Mouse (Mus musculus) liver, embryonic 11.5 days (tissue): ENCODE results near the gene Wnt10b. TPM values are rescaled to one million over a fixed set of nuclear protein-coding genes. Genes with fewer than 3 reads are reported as not detected.
A peak's percentile ranks its signal among the peaks of the same experiment; 100 is the strongest.

ENCODE experiments used
- ATAC-seq: fragments of 200-750 bp; cut with Nextera tagmentation; replicated peaks from 2 replicates; pipeline ENCODE4 v1.8.0; 2017; ENCODE audit warnings: moderate number of reproducible peaks, mild to moderate bottlenecking, moderate TSS enrichment, moderate library complexity; ENCODE audit not compliant: low FRiP score
- DNase-seq: peaks from one replicate; pipeline ENCODE4 v3.0.0-alpha.2; 2017; ENCODE audit warnings: low spot score
- H3K27ac ChIP-seq: fragments of 300-500 bp; sonication (generic); 2 replicates; pipeline ENCODE4 v1.5.1; 2014; ENCODE audit warnings: mild to moderate bottlenecking, low read depth, low read length, control low read depth
- H3K27me3 ChIP-seq: fragments of 300-500 bp; sonication (generic); replicated peaks from 2 replicates; pipeline ENCODE4 v1.6.1; 2014; ENCODE audit warnings: low read length, mixed read lengths; ENCODE audit not compliant: control insufficient read depth, insufficient read depth
- H3K36me3 ChIP-seq: fragments of 300-500 bp; sonication (generic); 2 replicates; pipeline ENCODE4 v1.6.1; 2014; ENCODE audit warnings: mild to moderate bottlenecking, low read length, moderate library complexity, mixed read lengths; ENCODE audit not compliant: control insufficient read depth, insufficient read depth
- H3K4me1 ChIP-seq: fragments of 300-500 bp; sonication (generic); replicated peaks from 2 replicates; pipeline ENCODE4 v1.6.1; 2014; ENCODE audit warnings: low read length, mixed read lengths; ENCODE audit not compliant: control insufficient read depth, insufficient read depth
- H3K4me2 ChIP-seq: fragments of 300-500 bp; sonication (generic); 2 replicates; pipeline ENCODE4 v1.6.1; 2014; ENCODE audit warnings: mild to moderate bottlenecking, control low read depth, moderate library complexity
- H3K4me3 ChIP-seq: fragments of 300-500 bp; sonication (generic); 2 replicates; pipeline ENCODE4 v1.5.1; 2014; ENCODE audit warnings: low read depth, low read length, control low read depth
- H3K9ac ChIP-seq: fragments of 300-500 bp; sonication (generic); 2 replicates; pipeline ENCODE4 v1.6.1; 2014; ENCODE audit warnings: low read depth, low read length, control low read depth
- H3K9me3 ChIP-seq: fragments of 300-500 bp; sonication (generic); 2 replicates; pipeline ENCODE4 v1.6.1; 2016; ENCODE audit warnings: low read length, inconsistent platforms, mixed read lengths; ENCODE audit not compliant: control insufficient read depth
- WGBS: fragments of 180-500 bp; shearing (Covaris S2); extraction: QIAGEN DNeasy Blood & Tissue Kit; methylation state at CpG from one replicate; pipeline ENCODE4 v1.1.7; 2014; 5-methylcytosine and 5-hydroxymethylcytosine counted together
- polyA plus RNA-seq: library from polyadenylated mRNA; unstranded; fragments of >200 nt; fragmentation: Nextera tagmentation; extraction: Ambion mirVana; gene quantifications from 2 replicates; pipeline ENCODE4 v1.2.1, GENCODE M21; 2014

The Wnt10b gene
- polyA plus RNA-seq, 1 experiment from 2014 or later = not detected

DNA sequence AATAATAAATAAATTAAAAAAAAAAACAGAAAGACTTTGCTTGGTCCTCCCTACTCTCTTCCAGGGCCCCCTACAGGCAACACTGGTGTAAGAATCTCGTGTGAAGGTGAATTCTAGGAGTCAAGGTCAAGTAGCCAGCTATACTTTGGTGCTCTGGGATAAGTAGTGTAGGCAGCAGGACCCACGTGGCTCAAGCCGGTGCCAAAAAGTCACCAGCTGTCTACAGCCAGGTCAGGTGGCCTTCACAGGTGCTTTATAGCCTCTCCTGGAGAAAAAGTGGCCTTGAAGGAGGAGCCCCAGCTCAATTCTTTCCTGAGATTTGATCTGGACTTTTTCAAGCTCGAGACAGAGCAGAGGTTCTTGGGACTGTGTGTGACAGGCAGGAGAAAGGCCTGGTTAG, 51.9 kb downstream of the Wnt10b start:
- Histone ChIP-seq H3K27ac (no peak overlapping the region), H3K9ac (no peak overlapping the region), H3K4me3 (no peak overlapping the region), H3K4me2 (no peak overlapping the region), H3K27me3 (peaks cover 9% of the 10 kb centered on the region), H3K9me3 (no peaks in the 10 kb centered on the region), H3K36me3 (no peaks in the 10 kb centered on the region), H3K4me1 (peaks cover 18% of the 10 kb centered on the region)
- no peak for ATAC-seq
- no peak for DNase-seq
- 74% methylated on average over 4 of the region's 4 CpGs for WGBS

DNA sequence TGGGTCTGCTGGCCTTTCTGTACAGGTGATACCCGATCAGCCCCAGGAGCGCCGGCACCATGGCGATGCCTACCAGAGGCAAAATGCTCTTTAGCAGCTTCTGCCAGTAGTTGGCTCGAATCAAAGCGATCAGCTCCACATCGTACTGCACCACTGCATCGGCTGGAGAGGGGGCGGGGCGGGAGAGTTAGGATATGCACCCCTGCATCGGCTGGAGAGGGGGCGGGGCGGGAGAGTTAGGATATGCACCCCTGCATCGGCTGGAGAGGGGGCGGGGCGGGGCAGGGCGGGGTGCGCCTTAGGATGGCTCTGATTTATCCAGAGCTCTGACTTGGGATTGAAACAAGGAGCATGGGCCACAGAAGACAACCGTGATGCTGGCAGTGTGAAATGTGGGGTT, 53.5 kb downstream of the Wnt10b start:
- DNase-seq (no peak), ATAC-seq (no peak)
- Histone ChIP-seq H3K9ac (no peak overlapping the region), H3K4me3 (no peak overlapping the region), H3K36me3 (no peaks in the 10 kb centered on the region), H3K27me3 (peaks cover 9% of the 10 kb centered on the region), H3K27ac (no peak overlapping the region), H3K9me3 (no peaks in the 10 kb centered on the region), H3K4me1 (peaks cover 18% of the 10 kb centered on the region), H3K4me2 (no peak overlapping the region)
- 40% methylated on average over 19 of the region's 19 CpGs for WGBS

DNA sequence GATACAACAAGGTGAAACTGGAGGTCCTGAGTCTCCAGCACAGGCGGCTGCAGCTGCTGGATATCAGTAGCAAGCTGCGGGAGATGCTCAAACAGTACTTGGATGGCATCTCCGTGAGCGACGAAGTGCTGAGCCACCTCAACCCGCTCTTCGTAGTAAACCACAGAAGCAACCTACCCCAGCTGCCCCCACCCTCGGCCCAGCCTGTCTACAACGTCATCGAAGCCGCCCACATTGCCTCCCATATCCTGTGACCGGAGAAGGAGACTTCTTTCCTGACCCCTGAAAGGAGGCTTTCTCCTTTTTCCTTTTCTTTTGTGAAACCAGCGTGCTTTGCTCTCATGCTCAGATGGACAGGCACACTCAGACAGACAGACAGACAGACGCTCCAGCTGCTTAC, 55.1 kb downstream of the Wnt10b start:
- no peaks in the 10 kb centered on the region for H3K36me3 ChIP-seq
- no peak for DNase-seq
- H3K9ac ChIP-seq = no peak overlapping the region
- no peak overlapping the region for H3K4me3 ChIP-seq
- peaks cover 5% of the 10 kb centered on the region; the same call in 1 of the 2 replicates for H3K27me3 ChIP-seq
- no peaks in the 10 kb centered on the region for H3K9me3 ChIP-seq
- no peak overlapping the region for H3K27ac ChIP-seq
- peaks cover 14% of the 10 kb centered on the region for H3K4me1 ChIP-seq
- peak overlapping the region; percentile 33 for H3K4me2 ChIP-seq
- 50% methylated on average over 14 of the region's 14 CpGs for WGBS
- no peak for ATAC-seq

GRCm38 (mm10) chr15:98722191-98722590, 55.8 kb downstream of the Wnt10b start:
- no peak overlapping the region for H3K27ac ChIP-seq
- peaks cover 9% of the 10 kb centered on the region for H3K27me3 ChIP-seq
- H3K36me3 ChIP-seq = no peaks in the 10 kb centered on the region
- whole genome bisulfite sequencing = 79% methylated on average over 8 of the region's 8 CpGs
- H3K9ac ChIP-seq = no peak overlapping the region
- no peak overlapping the region for H3K4me3 ChIP-seq
- DNase-seq (no peak), ATAC-seq (no peak)
- H3K9me3 ChIP-seq = no peaks in the 10 kb centered on the region
- H3K4me2 ChIP-seq = no peak overlapping the region
- H3K4me1 ChIP-seq = peaks cover 13% of the 10 kb centered on the region

Other genes starting within 250 kb of the Wnt10b start
- gene Kansl2, start 243.9 kb downstream of the Wnt10b start, polyA plus RNA-seq = 92.6 and 94.2 TPM in 2 replicates
- 56.0 and 56.3 TPM in 2 replicates for gene Ccnt1, start 207.2 kb downstream of the Wnt10b start, polyA plus RNA-seq
- 0.55 TPM in 1 of 2 replicates, not detected in the other for gene 4930415O20Rik, start 207.1 kb downstream of the Wnt10b start, polyA plus RNA-seq
- 8.3 and 12.3 TPM in 2 replicates for gene Adcy6, start 168.1 kb downstream of the Wnt10b start, polyA plus RNA-seq
- 13.2 TPM in 2 replicates for gene Cacnb3, start 147.3 kb downstream of the Wnt10b start, polyA plus RNA-seq
- 18.8 and 19.4 TPM in 2 replicates for gene Ddx23, start 115.3 kb downstream of the Wnt10b start, polyA plus RNA-seq
- 0.60 and 0.68 TPM in 2 replicates for gene Rnd1, start 100.7 kb downstream of the Wnt10b start, polyA plus RNA-seq
- gene Ccdc65, start 69.9 kb downstream of the Wnt10b start, polyA plus RNA-seq = 0.09 and 0.19 TPM in 2 replicates
- gene Fkbp11, start 50.0 kb downstream of the Wnt10b start, polyA plus RNA-seq = 101 and 105 TPM in 2 replicates
- 25.3 and 25.8 TPM in 2 replicates for gene Arf3, start 14.9 kb downstream of the Wnt10b start, polyA plus RNA-seq
- gene Wnt1, start 11.7 kb upstream of the Wnt10b start, polyA plus RNA-seq = not detected in 2 replicates
- gene Ddn, start 31.3 kb upstream of the Wnt10b start, polyA plus RNA-seq = 0.12 and 0.16 TPM in 2 replicates
- gene Prkag1, start 53.4 kb upstream of the Wnt10b start, polyA plus RNA-seq = 128 and 140 TPM in 2 replicates
- 14.3 and 17.0 TPM in 2 replicates for gene Kmt2d, start 93.1 kb upstream of the Wnt10b start, polyA plus RNA-seq
- gene Rhebl1, start 116.4 kb upstream of the Wnt10b start, polyA plus RNA-seq = 6.7 and 7.4 TPM in 2 replicates
- gene Dhh, start 120.4 kb upstream of the Wnt10b start, polyA plus RNA-seq = 0.37 and 0.45 TPM in 2 replicates
- 1.6 and 2.8 TPM in 2 replicates for gene Lmbr1l, start 140.1 kb upstream of the Wnt10b start, polyA plus RNA-seq
- gene Tuba1b, start 156.4 kb upstream of the Wnt10b start, polyA plus RNA-seq = 1,854 and 2,015 TPM in 2 replicates
- not detected in 2 replicates for gene Gm49450, start 175.4 kb upstream of the Wnt10b start, polyA plus RNA-seq
- 419 and 432 TPM in 2 replicates for gene Tuba1a, start 175.6 kb upstream of the Wnt10b start, polyA plus RNA-seq